Mouse (Mus musculus): ENCODE results near the gene Cckar.
"Not testable (repeated sequence)": the region's sequence is repeated elsewhere in the genome, so short reads cannot be mapped to it uniquely, and the experiment has no call there.

DNA sequence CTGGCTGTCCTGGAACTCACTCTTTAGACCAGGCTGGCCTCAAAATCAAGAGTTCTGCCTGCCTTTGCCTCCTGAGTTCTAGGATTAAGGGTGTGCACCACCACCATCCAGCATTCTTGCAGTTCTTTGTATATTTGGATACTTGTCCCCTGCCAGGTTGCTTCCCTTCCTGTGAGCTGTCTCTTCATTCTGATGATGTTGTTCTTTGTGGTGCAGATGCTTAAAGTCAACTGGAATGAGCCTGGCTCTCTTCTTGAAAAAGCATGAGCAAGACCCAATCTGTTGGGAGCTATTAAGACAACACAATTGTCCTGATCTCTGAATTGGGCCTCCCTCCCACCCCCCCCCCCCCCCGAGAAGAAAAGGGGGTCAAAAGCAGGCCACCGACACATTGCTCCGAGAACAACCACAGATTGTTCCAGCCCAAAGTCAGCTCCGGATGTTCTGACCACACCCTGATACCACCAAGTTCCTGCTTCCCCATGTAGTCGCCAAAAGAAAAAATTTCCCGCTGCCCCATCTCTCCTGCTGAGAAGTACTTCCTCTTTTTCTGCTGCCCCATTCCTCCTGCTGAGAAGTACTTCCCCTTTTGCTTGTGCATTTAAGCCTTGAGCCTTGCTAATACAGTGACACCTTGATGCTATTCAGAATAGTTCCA lies 33.9 kb downstream of the Cckar start:
- TF ChIP-seq EP300, CTCF (IDR thresholded peaks at IDR 0.05; ENCODE audit: low read depth): not testable (repeated sequence)

All from heart, postnatal 0 days (tissue).